Mouse (Mus musculus) C2C12 (cell line): Measurements from ENCODE around the gene Atox1.
A peak's percentile ranks its signal among the peaks of the same experiment; 100 is the strongest.

Experiments used
- CEBPB ChIP-seq: IDR thresholded peaks from one replicate; pipeline ENCODE4 v1.6.1; 2011; ENCODE audit warnings: low read depth, mild to moderate bottlenecking, control low read depth, moderate library complexity
- CTCF ChIP-seq: IDR thresholded peaks from one replicate; pipeline ENCODE4 v1.5.1; 2011; ENCODE audit not compliant: control insufficient read depth, insufficient read depth, insufficient read length
- FOSL1 ChIP-seq: IDR thresholded peaks from one replicate; pipeline ENCODE4 v1.8.0; 2011; ENCODE audit warnings: mild to moderate bottlenecking, low read length; ENCODE audit not compliant: poor library complexity, insufficient read depth, severe bottlenecking
- MAX ChIP-seq: IDR thresholded peaks from one replicate; pipeline ENCODE4 v1.6.1; 2011; ENCODE audit warnings: mild to moderate bottlenecking, control low read depth
- MYOD1 ChIP-seq: IDR thresholded peaks from one replicate; pipeline ENCODE4 v1.6.1; 2011; ENCODE audit warnings: low read depth; ENCODE audit not compliant: control insufficient read depth, insufficient read length
- MYOG ChIP-seq: IDR thresholded peaks from one replicate; pipeline ENCODE4 v1.6.1; 2011; ENCODE audit not compliant: control insufficient read depth, insufficient read length; ENCODE audit errors: extremely low read depth
- USF1 ChIP-seq: IDR thresholded peaks from one replicate; pipeline ENCODE4 v1.6.1; 2011; ENCODE audit warnings: low read depth, mild to moderate bottlenecking, control low read depth, moderate library complexity

- peak; percentile 26 for TF ChIP-seq CEBPB
- TF ChIP-seq USF1: peak; percentile 82
- no peak for TF ChIP-seq CTCF
- TF ChIP-seq MYOD1: peak; percentile 10
- no peak for TF ChIP-seq MYOG
- TF ChIP-seq FOSL1: peak; percentile 6
- TF ChIP-seq MAX: peak; percentile 91
Observed at GRCm38 (mm10) chr11:55428186-55429012, 32.6 kb downstream of the Atox1 start.
